Mouse (Mus musculus) CH12.LX (cell line): ENCODE results near the gene Cfap54. TPM values are rescaled to one million over a fixed set of nuclear protein-coding genes. Genes with fewer than 3 reads are reported as not detected.

Experiments
- DNase-seq: peaks from one replicate; pipeline ENCODE4 v3.0.0-alpha.2; 2013; ENCODE audit errors: extremely low read depth
- H3K27ac ChIP-seq: 2 replicates; pipeline ENCODE4 v1.5.1; 2012; ENCODE audit warnings: low read depth, mild to moderate bottlenecking, control low read depth, moderate library complexity; ENCODE audit not compliant: insufficient read depth
- H3K27me3 ChIP-seq: replicated peaks from 2 replicates; pipeline ENCODE3; 2012; ENCODE audit warnings: inconsistent platforms
- H3K36me3 ChIP-seq, 2 experiments: replicated peaks in 1 of 2; 2 replicates each; pipeline versions ENCODE3 to v1.6.1; 2012; ENCODE audit warnings: inconsistent platforms in 1 of 2, low read length in 1 of 2, mild to moderate bottlenecking in 1 of 2, mixed read lengths in 1 of 2, moderate library complexity in 1 of 2; ENCODE audit not compliant: control insufficient read depth in 1 of 2, insufficient read depth in 1 of 2
- H3K4me1 ChIP-seq, 2 experiments: 2 replicates each; pipeline ENCODE4 v1.6.1; 2012; ENCODE audit warnings: inconsistent platforms in 1 of 2, moderate library complexity in 1 of 2; ENCODE audit not compliant: insufficient read depth in 2 of 2, control insufficient read depth in 1 of 2
- H3K4me2 ChIP-seq: 2 replicates; pipeline ENCODE4 v1.6.1; 2012; ENCODE audit warnings: low read depth, mild to moderate bottlenecking, control low read depth; ENCODE audit not compliant: poor library complexity, insufficient read depth, severe bottlenecking
- H3K4me3 ChIP-seq, 3 experiments: fragments of 150-350 bp in 1 of 3; sonication (generic) in 1 of 3; replicated peaks in 1 of 3; 2 replicates each; pipeline versions ENCODE3 to v1.5.1; 2011 to 2012; ENCODE audit warnings: low read depth in 2 of 3, low read length in 2 of 3, mild to moderate bottlenecking in 2 of 3, moderate library complexity in 2 of 3, control low read depth in 1 of 3, improper control_type of control experiment in 1 of 3, inconsistent platforms in 1 of 3, mixed read lengths in 1 of 3; ENCODE audit not compliant: poor library complexity in 1 of 3
- H3K79me2 ChIP-seq: replicated peaks from 2 replicates; pipeline ENCODE4 v1.6.1; 2012; ENCODE audit warnings: mild to moderate bottlenecking, moderate library complexity; ENCODE audit not compliant: control insufficient read depth, poor library complexity, insufficient read depth, severe bottlenecking; ENCODE audit errors: extremely low read depth
- H3K9ac ChIP-seq: 2 replicates; pipeline ENCODE4 v1.6.1; 2012; ENCODE audit warnings: low read depth, mild to moderate bottlenecking, control low read depth, moderate library complexity; ENCODE audit not compliant: insufficient read depth
- H3K9me3 ChIP-seq: replicated peaks from 2 replicates; pipeline ENCODE3; 2012; ENCODE audit warnings: low read length, inconsistent platforms, mixed read lengths
- BHLHE40 ChIP-seq: IDR thresholded peaks from 2 replicates; pipeline ENCODE4 v1.6.1; 2011; ENCODE audit warnings: mild to moderate bottlenecking, low read depth, low read length, improper control_type of control experiment
- CTCF ChIP-seq, 2 experiments: IDR thresholded peaks in 1 of 2; conservative IDR thresholded peaks in 1 of 2; 2 replicates each; pipeline ENCODE4 v1.5.1; 2011 to 2012; ENCODE audit warnings: low read depth in 2 of 2, low read length in 2 of 2, improper control_type of control experiment in 1 of 2, inconsistent platforms in 1 of 2, mild to moderate bottlenecking in 1 of 2, moderate library complexity in 1 of 2
- E2F4 ChIP-seq: IDR thresholded peaks from 2 replicates; pipeline ENCODE4 v1.6.1; 2011; ENCODE audit warnings: low read depth, low read length, improper control_type of control experiment; ENCODE audit not compliant: insufficient replicate concordance
- GABPA ChIP-seq: IDR thresholded peaks from 2 replicates; pipeline ENCODE4 v1.6.1; 2012; ENCODE audit warnings: low read depth, low read length, improper control_type of control experiment, inconsistent platforms; ENCODE audit not compliant: insufficient replicate concordance
- HCFC1 ChIP-seq: IDR thresholded peaks from 2 replicates; pipeline ENCODE4 v1.6.1; 2012; ENCODE audit warnings: low read depth, mild to moderate bottlenecking, inconsistent platforms, low read length, improper control_type of control experiment
- IRF4 ChIP-seq: IDR thresholded peaks from 2 replicates; pipeline ENCODE4 v1.6.1; 2014; ENCODE audit warnings: low read depth, mild to moderate bottlenecking, inconsistent platforms, low read length, improper control_type of control experiment
- JUN ChIP-seq: IDR thresholded peaks from 2 replicates; pipeline ENCODE4 v1.6.1; 2011; ENCODE audit warnings: low read depth, mild to moderate bottlenecking, low read length, improper control_type of control experiment, moderate library complexity; ENCODE audit not compliant: insufficient read depth
- JUND ChIP-seq: conservative IDR thresholded peaks from 2 replicates; pipeline ENCODE4 v1.6.1; 2011; ENCODE audit warnings: low read depth, low read length, improper control_type of control experiment
- KAT2A ChIP-seq: IDR thresholded peaks from 2 replicates; pipeline ENCODE4 v1.6.1; 2012; ENCODE audit warnings: low read length, improper control_type of control experiment, inconsistent platforms; ENCODE audit not compliant: insufficient replicate concordance
- MAX ChIP-seq: IDR thresholded peaks from 2 replicates; pipeline ENCODE4 v1.6.1; 2011; ENCODE audit warnings: low read length, improper control_type of control experiment
- MAZ ChIP-seq: IDR thresholded peaks from 2 replicates; pipeline ENCODE4 v1.6.1; 2012; ENCODE audit warnings: low read depth, mild to moderate bottlenecking, inconsistent platforms, low read length, improper control_type of control experiment, moderate library complexity
- MYC ChIP-seq: IDR thresholded peaks from 2 replicates; pipeline ENCODE4 v1.6.1; 2011; ENCODE audit warnings: low read depth, mild to moderate bottlenecking, improper control_type of control experiment, low read length
- NELFE ChIP-seq: IDR thresholded peaks from 2 replicates; pipeline ENCODE4 v1.6.1; 2011; ENCODE audit warnings: low read depth, low read length, improper control_type of control experiment
- POLR2A ChIP-seq: IDR thresholded peaks from 2 replicates; pipeline ENCODE4 v1.6.1; 2011; ENCODE audit warnings: low read depth, mild to moderate bottlenecking, improper control_type of control experiment, low read length
- POLR2AphosphoS2 ChIP-seq: IDR thresholded peaks from 2 replicates; pipeline ENCODE4 v1.6.1; 2011; ENCODE audit warnings: low read depth, low read length, improper control_type of control experiment
- RAD21 ChIP-seq: IDR thresholded peaks from 2 replicates; pipeline ENCODE4 v1.6.1; 2011; ENCODE audit warnings: low read depth, mild to moderate bottlenecking, low read length, improper control_type of control experiment, moderate library complexity
- SIN3A ChIP-seq: IDR thresholded peaks from 2 replicates; pipeline ENCODE4 v1.6.1; 2012; ENCODE audit warnings: low read length, improper control_type of control experiment, inconsistent platforms
- SMC3 ChIP-seq: IDR thresholded peaks from 2 replicates; pipeline ENCODE4 v1.6.1; 2011; ENCODE audit warnings: low read depth, low read length, improper control_type of control experiment
- TCF12 ChIP-seq: IDR thresholded peaks from 2 replicates; pipeline ENCODE4 v1.6.1; 2014; ENCODE audit warnings: low read depth, mild to moderate bottlenecking, inconsistent platforms, low read length, improper control_type of control experiment
- UBTF ChIP-seq: IDR thresholded peaks from 2 replicates; pipeline ENCODE4 v1.6.1; 2012; ENCODE audit warnings: low read depth, mild to moderate bottlenecking, inconsistent platforms, low read length, improper control_type of control experiment, moderate library complexity
- USF1 ChIP-seq: IDR thresholded peaks from 2 replicates; pipeline ENCODE4 v1.6.1; 2014; ENCODE audit warnings: low read depth, mild to moderate bottlenecking, inconsistent platforms, low read length, improper control_type of control experiment
- USF2 ChIP-seq: conservative IDR thresholded peaks from 2 replicates; pipeline ENCODE4 v1.6.1; 2011; ENCODE audit warnings: low read depth, low read length, improper control_type of control experiment
- ZMIZ1 ChIP-seq: IDR thresholded peaks from 2 replicates; pipeline ENCODE4 v1.6.1; 2012; ENCODE audit warnings: low read depth, mild to moderate bottlenecking, inconsistent platforms, low read length, improper control_type of control experiment
- ZNF384 ChIP-seq: IDR thresholded peaks from 2 replicates; pipeline ENCODE4 v1.6.1; 2012; ENCODE audit warnings: low read depth, low read length, improper control_type of control experiment, inconsistent platforms
- dilution Hi-C: fragments of 300-500 bp; cut with MboI; formaldehyde crosslinking; loops from 2 replicates; pipeline ENCODE4 v1.14.3; 2020; ENCODE audit warnings: low sequenced_read_pairs; ENCODE audit not compliant: extremely low pct_unique_long_range_greater_than_20kb, extremely low pct_ligation_motif_present
- in situ Hi-C: fragments of 300-500 bp; cut with MboI; formaldehyde crosslinking; loops from 3 replicates; pipeline ENCODE4 v1.14.3; 2019; ENCODE audit warnings: low sequenced_read_pairs, low pct_ligation_motif_present, low pct_unique_long_range_greater_than_20kb, mixed read lengths
- polyA plus RNA-seq: library from polyadenylated mRNA; unstranded; fragments of >175 nt; gene quantifications from 2 replicates; pipeline ENCODE4 v1.2.1, GENCODE M21; 2012; ENCODE audit warnings: low read depth; ENCODE audit not compliant: insufficient read length
- total RNA-seq, 2 experiments: library from RNA; depleted of rRNA; stranded (reverse); fragments of 300-350 nt in 1 of 2; fragments of >200 nt in 1 of 2; gene quantifications; 2 replicates each; pipeline ENCODE4 v1.2.3; 2012 to 2014

Cfap54 gene
- total and polyA plus RNA-seq, 3 experiments: 0.38 to 1.3 (median 1.3) TPM

DNA sequence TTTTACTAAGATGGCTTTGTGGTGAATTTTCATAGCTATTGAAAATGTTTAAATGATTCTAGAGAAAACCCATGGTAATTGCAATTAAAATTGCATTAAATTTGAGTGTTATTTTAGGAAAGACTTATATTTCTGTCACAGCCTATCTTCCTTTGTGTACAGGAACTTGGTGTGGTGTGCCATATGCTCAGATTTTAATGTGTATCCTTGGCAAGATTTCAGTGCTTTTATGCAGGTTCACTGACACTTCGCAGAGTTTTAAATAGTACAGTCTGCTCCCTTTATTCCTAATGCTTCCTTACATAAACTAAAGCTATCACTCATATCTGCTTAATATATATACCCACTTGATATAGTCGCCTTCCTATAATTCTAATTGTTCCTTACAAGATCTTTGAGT lies 90.8 kb downstream of the Cfap54 start:
- Histone ChIP-seq H3K27me3 (no peaks in the 10 kb centered on the region), H3K4me3 (no peak overlapping the region), H3K4me2 (no peak overlapping the region), H3K9ac (no peak overlapping the region), H3K9me3 (no peaks in the 10 kb centered on the region), H3K36me3 (no peaks in the 10 kb centered on the region), H3K4me1 (peaks cover 7% of the 10 kb centered on the region in 2 experiments; a peak in 2 of 4 replicates), H3K27ac (no peak overlapping the region), H3K79me2 (no peaks in the 10 kb centered on the region)
- TF ChIP-seq JUN: no peak
- TF ChIP-seq CTCF (conservative IDR thresholded peaks at IDR 0.05 in 1 of 2, IDR thresholded peaks at IDR 0.05 in 1 of 2; ENCODE audit: low read depth in 2 of 2, low read length in 2 of 2): no peak
- TF ChIP-seq MAZ: no peak
- TF ChIP-seq SIN3A: no peak
- no peak for TF ChIP-seq POLR2AphosphoS2
- no peak for TF ChIP-seq USF1
- no peak for TF ChIP-seq IRF4
- TF ChIP-seq KAT2A: no peak
- TF ChIP-seq UBTF: no peak
- TF ChIP-seq MAX: no peak
- no peak for TF ChIP-seq GABPA
- TF ChIP-seq ZMIZ1: no peak
- no peak for TF ChIP-seq ZNF384
- no peak for TF ChIP-seq JUND
- TF ChIP-seq BHLHE40: no peak
- no peak for TF ChIP-seq HCFC1
- dilution Hi-C loops (no loop called here), in situ Hi-C loops (no loop called here)
- DNase-seq: no peak

DNA sequence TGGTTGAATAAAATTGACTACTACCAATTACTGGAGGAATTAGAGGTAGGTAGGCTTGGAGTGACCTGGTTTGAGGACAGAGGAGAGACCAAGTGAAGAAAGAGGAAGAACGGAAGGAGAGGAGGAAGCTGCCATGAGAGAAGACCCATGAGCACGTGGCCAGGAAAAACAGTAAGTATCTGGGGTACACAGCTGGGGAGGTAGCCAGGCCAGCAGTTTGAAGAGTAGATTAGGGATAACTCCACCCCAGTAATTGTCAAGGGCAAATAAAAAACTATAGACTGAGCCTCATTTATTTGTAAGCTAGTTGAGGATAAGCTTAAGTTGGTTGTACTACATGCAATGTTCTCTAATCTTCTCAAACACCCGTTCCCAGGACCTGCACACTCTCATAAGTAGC lies 116.3 kb downstream of the Cfap54 start:
- Histone ChIP-seq H3K79me2 (no peaks in the 10 kb centered on the region), H3K4me2 (no peak overlapping the region), H3K27ac (no peak overlapping the region), H3K4me1 (no peaks in the 10 kb centered on the region), H3K36me3 (no peaks in the 10 kb centered on the region), H3K9me3 (no peaks in the 10 kb centered on the region), H3K4me3 (no peak overlapping the region), H3K27me3 (no peaks in the 10 kb centered on the region), H3K9ac (no peak overlapping the region)
- in situ Hi-C loops (no loop called here), dilution Hi-C loops (no loop called here)
- no peak for DNase-seq
- TF ChIP-seq JUND (no peak), POLR2A (no peak), E2F4 (no peak), BHLHE40 (no peak), USF2 (no peak), TCF12 (no peak), MYC (no peak), ZMIZ1 (no peak), RAD21 (no peak), USF1 (no peak), GABPA (no peak), SMC3 (no peak), NELFE (no peak), UBTF (no peak)
